Mouse (Mus musculus) embryo, embryonic 10 days (tissue): ENCODE results near the gene Dcun1d4.

Source experiments
- DNase-seq: peaks from one replicate; pipeline ENCODE4 v3.0.0-alpha.2; 2015; ENCODE audit warnings: low spot score

Gene Dcun1d4

DNA sequence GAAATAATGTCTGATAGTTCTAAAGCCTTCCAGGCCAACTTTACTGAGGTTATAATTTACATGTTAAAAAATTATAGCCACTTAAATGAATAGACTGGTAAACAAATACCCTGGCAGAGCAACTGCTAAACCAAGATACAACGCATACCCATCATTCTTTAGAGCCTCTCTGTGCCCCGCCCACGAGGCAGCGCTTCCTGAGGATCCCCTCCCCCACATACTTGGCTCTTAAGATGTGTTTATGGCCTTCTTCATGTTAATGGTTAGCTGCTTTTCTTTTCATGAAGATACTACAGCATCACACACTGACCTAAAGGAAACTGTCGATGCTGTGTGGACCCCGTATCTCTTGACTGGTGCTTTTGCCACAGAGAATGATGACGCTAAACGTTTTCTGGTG is 17.8 kb downstream of the Dcun1d4 start:
- no peak for DNase-seq

DNA sequence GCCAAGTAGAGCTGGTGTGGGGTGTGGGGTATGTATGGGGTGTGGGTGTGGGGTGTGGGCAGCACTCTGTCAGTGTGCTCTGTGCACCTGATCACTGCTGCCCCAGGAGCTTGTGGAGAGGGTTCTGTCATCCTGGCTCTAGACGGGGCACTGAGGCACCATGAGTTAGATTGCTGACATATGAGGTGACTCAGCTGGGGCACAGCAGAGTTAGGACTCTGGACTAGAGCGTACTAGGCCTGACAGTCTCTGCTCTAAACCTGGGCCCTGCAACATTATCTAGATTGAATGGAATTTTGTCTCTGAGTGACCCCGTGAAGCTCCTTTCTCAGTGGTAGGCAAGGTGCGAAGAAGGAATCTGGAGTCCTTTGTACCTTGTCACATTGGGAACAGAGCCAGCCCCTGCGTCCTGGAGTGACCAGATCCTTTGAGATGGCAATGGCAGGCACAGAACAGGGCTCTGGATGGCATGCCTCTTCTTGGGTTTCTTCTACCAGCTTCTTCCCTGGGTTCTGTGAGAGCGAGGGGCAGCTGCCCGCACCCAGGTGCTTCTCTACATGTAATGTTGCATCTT is 20.2 kb downstream of the Dcun1d4 start:
- DNase-seq: no peak

GRCm38 (mm10) chr5:73502422-73502821 is 21.6 kb downstream of the Dcun1d4 start:
- DNase-seq: no peak

GRCm38 (mm10) chr5:73503015-73503757 is 22.4 kb downstream of the Dcun1d4 start:
- peak; percentile 32 for DNase-seq

DNA sequence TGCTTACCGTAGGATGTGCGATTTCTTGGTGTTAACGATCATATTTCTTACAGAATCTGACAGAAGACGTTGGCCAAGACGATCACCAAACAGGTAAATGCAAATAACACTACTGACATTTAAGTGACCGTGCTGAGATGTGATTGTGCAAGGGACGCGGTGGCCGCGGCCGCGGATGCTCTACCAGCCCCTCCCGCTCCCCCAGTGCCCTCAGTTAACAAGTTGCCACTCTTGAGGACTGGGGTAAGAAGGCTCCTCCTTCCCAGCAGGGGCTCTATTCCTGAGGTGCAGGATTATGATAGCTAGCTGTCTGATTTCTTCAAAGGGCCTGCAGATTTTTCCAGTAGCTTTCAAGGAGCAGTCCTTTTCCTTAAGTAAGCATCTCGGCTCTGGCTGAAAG is 30.3 kb downstream of the Dcun1d4 start:
- no peak for DNase-seq

DNA sequence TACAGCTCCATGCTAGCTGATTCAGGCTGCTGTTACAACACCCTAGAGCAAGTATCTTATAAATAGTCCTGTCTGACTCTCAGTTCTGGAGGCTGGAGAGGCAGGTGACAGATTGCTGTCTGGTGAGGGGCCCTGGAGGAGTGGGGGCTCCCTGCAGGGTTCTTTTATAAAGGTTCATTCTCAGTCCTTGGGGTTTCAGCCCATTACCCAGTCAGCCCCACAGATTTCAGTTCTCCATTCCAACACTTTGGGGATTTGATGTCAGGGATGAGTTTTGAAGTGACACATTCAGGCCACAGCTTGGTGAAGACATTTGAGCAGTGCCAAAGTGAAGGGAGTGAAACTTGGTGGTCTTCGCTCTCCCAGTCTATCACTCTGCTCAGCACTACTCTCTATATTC is 31.4 kb downstream of the Dcun1d4 start:
- no peak for DNase-seq

DNA sequence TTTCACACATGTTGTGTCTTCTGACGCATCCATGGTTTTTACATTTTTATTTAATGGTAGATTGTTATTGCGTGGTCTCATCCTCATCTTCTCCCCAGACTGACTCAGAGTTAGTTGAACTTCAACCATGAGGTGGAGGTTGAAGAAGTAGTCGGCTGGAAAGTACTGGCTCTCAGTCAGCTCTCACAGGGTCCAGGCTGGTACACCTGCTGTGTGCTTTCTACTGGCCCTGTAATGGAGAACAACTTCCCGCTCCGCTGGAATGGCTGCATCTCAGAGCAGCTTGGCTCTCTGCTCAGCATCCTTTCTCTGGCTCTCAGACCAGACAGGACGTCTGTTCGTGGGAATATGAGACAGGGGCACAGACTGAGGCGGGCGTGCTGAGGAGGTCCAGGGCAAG is 31.9 kb downstream of the Dcun1d4 start:
- DNase-seq: no peak

GRCm38 (mm10) chr5:73514202-73514601 is 33.4 kb downstream of the Dcun1d4 start:
- DNase-seq: no peak

DNA sequence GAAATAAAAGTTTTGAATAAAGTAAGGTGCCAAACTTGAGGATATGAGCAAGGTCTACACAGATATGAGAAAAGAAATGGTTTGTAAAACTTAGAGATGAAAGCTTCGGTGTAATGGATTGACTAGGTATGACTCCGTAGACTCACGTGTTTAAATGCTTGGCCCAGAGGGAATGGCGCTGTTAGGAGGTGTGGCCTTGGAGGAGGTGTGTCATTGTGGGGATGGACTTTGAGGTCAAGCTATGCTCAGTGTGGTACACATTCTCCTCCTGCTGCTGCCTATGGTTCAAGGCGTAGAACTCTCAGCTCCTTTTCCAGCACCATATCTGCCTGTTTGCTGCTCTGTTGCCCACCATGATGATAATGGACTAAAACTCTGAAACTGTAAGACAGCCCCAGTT is 36.5 kb downstream of the Dcun1d4 start:
- no peak for DNase-seq

DNA sequence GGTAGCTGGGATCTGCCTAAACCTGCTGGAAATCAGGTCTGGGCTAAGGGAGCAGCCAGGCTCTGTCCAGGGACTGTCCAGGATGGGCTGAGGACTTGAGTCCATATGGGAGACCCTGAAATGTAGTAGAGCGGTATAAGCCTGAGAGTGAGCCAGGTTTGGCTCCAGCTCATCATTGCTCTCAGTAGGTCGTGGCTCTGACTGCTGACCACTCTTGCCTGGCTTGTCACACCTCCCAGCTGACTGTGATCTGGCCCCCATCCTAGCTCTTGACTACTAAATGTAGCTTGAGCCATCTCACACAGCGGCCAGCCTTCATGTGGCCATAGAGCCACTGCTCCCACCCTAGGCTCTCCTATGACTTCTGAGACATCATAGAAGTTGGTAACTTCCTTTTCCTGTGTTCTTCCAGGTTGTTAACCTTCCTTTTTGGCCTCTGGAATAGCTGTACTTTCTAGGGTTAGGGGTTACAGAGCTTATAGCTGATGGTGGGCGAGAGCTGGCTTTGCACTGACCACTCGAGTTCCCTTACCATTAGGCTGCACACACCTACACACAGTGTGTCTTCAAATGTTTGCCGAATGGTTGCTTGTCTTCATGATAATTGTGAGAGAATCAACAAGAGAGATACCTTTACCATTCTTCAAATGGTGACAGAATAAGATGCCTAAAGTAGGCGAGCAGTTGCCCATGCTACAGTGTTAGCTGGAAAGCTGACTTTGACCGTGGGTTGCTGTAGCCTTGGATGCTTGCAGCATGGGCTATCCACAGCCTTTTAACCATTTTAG is 37.8 kb downstream of the Dcun1d4 start:
- DNase-seq: no peak

- DNase-seq: no peak
Observed at GRCm38 (mm10) chr5:73520787-73521186, 40.0 kb downstream of the Dcun1d4 start.

DNA sequence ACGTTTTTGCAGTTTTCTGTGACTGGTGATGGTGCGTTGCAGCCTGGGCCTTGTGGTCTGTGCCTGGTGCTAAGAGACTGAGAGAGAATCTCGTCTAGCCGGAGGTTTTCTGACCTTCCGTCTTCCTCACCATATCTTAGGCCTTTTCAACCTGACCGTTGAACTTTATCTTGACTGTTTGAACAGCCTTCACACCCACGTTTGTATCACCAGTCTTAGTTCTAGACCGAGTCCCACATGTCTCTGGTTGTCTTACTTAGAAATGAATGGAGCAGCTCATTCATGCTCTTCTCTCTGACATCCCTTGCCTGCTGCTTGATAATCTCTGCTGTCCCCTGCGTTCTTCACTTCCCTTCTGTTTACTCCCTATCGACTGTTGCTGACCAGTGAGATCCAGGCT is 42.4 kb downstream of the Dcun1d4 start:
- no peak for DNase-seq

DNA sequence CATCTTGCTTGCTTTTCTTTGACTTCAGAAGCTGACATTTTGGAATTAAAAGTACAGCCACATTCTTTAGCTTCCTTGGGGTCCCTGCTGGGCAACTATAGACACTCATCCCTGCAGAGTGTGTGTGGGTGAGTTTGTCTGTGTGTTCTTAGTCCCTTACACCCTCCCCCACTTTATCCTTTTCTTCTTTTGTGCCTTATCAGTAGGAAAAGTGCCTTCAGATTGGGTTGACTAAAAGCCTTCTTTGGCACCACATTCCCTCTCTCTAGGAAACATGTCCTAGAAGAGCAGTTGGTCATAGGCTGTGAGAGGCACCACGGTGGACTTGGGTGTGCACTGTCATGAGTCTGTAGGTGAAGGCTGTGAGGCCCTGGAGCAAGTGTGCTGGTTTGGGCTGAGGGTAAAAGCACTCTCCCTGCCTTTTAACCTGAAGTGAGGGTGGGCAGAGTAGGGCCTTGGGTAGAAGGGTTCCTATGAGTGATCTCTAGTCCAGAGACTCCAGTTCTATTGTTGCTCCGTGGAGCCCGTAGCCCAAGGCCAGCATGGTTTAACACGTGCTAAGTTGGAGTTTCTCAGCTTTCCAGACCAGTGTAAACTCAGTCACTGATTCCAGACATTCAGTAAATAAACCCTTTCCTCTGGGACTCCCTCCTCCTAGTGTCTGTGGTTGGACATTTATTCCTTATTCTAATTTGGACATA is 43.6 kb downstream of the Dcun1d4 start:
- no peak for DNase-seq

DNA sequence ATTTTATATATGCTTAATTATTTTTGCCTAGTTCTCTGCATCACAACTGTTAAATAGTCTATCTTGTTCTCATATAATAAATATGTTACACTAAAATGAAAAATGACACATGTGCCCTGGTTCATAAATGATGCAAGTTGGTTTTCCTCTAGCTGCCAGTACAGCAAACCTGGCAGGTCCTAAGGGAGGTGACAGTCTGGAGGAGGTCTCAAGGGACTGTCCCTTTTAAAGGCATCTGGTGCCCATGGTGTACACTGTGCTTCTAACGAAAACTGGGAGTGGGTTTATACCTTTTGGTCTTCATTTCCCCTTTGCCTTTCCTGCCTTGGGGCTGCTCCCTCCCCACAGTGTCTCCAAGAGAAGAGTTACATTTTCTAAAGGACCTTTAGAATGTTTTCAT is 51.4 kb downstream of the Dcun1d4 start:
- DNase-seq: no peak

GRCm38 (mm10) chr5:73532879-73533278 is 52.1 kb downstream of the Dcun1d4 start:
- DNase-seq: no peak

DNA sequence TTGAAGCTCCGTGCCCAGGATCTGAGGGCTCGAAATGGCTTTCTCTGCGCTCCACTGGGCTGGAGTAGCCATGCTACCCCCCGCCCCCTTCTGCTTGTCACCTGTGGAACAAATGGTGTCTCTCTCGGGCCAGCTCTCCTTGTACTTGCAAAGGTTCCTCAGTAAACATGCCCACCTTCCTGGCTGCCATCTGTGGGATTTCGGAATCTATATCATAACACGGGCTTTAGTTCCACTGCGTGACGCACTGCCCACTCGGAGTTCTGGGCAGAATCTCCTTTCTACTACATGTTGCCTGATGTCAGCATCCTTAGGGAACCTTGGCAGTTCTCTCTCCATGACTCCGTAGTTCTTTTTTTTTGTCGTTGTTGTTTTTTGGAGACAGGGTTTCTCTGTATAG is 56.9 kb downstream of the Dcun1d4 start:
- no peak for DNase-seq

DNA sequence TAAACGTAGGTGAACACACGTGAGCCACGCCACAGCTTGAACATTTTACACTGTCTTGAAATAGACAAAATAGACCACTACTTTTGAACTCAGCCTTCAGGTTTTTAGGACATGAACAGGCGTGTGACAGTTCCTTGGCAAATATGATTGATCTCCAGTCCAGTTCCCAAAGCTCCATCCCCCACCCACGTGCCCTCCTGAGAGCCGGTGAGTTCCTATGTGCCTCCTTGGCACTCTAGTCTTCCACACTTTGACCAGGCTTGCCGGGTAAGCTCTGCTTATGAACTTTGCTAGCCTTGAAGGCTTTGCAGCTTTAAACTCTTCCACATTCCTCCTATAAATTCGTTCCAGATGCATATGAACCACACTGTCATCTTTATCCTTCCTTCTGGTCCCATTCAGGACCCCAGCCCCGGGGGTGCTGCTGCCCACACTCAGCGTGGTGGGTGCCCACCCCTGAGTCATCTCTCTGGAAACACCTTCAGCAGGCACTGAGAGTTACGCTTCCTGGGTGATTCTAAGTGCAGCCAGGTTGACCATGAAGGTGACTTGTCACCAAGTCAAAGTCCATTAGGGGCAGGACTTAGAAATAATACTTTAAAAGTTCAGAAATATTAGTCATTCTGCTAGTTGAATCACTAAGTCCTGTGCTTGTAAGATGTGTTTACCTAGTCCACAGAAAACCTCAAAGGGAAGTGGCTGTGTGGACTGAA is 57.9 kb downstream of the Dcun1d4 start:
- no peak for DNase-seq

- DNase-seq: peak; percentile 72
Observed at GRCm38 (mm10) chr5:73539848-73540510, 59.2 kb downstream of the Dcun1d4 start.

- no peak for DNase-seq
Observed at GRCm38 (mm10) chr5:73540511-73540871, 59.7 kb downstream of the Dcun1d4 start.

GRCm38 (mm10) chr5:73544111-73544753 is 63.4 kb downstream of the Dcun1d4 start:
- peak; percentile 4 for DNase-seq

- peak; percentile 31 for DNase-seq
Observed at GRCm38 (mm10) chr5:73545641-73546040, 64.8 kb downstream of the Dcun1d4 start.
